Mouse (Mus musculus) midbrain, embryonic 14.5 days (tissue): ENCODE data around the gene Nfyb. TPM values are rescaled to one million over a fixed set of nuclear protein-coding genes. Genes with fewer than 3 reads are reported as not detected.

ENCODE experiments used
- ATAC-seq: fragments of 200-750 bp; cut with Nextera tagmentation; 2 replicates; pipeline ENCODE4 v1.8.0; 2017; ENCODE audit warnings: moderate number of reproducible peaks, moderate library complexity; ENCODE audit not compliant: low FRiP score, low TSS enrichment
- DNase-seq: peaks from one replicate; pipeline ENCODE4 v3.0.0-alpha.2; 2015
- H3K27ac ChIP-seq: fragments of 300-500 bp; sonication (generic); replicated peaks from 2 replicates; pipeline ENCODE4 v1.5.1; 2014; ENCODE audit warnings: mild to moderate bottlenecking, low read depth, low read length, moderate library complexity
- H3K27me3 ChIP-seq: fragments of 300-500 bp; sonication (generic); 2 replicates; pipeline ENCODE4 v1.6.1; 2014; ENCODE audit warnings: low read length, control low read depth, mixed read lengths; ENCODE audit not compliant: control insufficient read depth, insufficient read depth
- H3K36me3 ChIP-seq: fragments of 300-500 bp; sonication (generic); 2 replicates; pipeline ENCODE4 v1.6.1; 2014; ENCODE audit warnings: low read length, control low read depth; ENCODE audit not compliant: control insufficient read depth, insufficient read depth
- H3K4me1 ChIP-seq: fragments of 300-500 bp; sonication (generic); 2 replicates; pipeline ENCODE4 v1.6.1; 2014; ENCODE audit warnings: mild to moderate bottlenecking, antibody characterized with exemption, low read length, control low read depth; ENCODE audit not compliant: control insufficient read depth, insufficient read depth
- H3K4me2 ChIP-seq: fragments of 300-500 bp; sonication (generic); 2 replicates; pipeline ENCODE4 v1.6.1; 2014; ENCODE audit warnings: mild to moderate bottlenecking, low read length, moderate library complexity
- H3K4me3 ChIP-seq: fragments of 300-500 bp; sonication (generic); replicated peaks from 2 replicates; pipeline ENCODE4 v1.5.1; 2014; ENCODE audit warnings: low read depth, low read length
- H3K9ac ChIP-seq: fragments of 300-500 bp; sonication (generic); replicated peaks from 2 replicates; pipeline ENCODE4 v1.6.1; 2014; ENCODE audit warnings: mild to moderate bottlenecking, low read length, moderate library complexity
- H3K9me3 ChIP-seq: fragments of 300-500 bp; sonication (generic); 2 replicates; pipeline ENCODE4 v1.6.1; 2016; ENCODE audit warnings: low read length, control low read depth, mixed read lengths; ENCODE audit not compliant: control insufficient read depth
- WGBS: fragments of 180-500 bp; shearing (Covaris S2); extraction: QIAGEN DNeasy Blood & Tissue Kit; methylation state at CpG from one replicate; pipeline ENCODE4 v1.1.7; 2014; 5-methylcytosine and 5-hydroxymethylcytosine counted together
- polyA plus RNA-seq: library from polyadenylated mRNA; unstranded; fragments of >200 nt; fragmentation: Nextera tagmentation; extraction: Ambion mirVana; gene quantifications from 2 replicates; pipeline ENCODE4 v1.2.1, GENCODE M21; 2014

The Nfyb gene
- polyA plus RNA-seq, 1 experiment from 2014 or later, result 55.9 TPM

GRCm38 (mm10) chr10:82746988-82747850 is 16.7 kb downstream of the Nfyb start:
- H3K27me3 ChIP-seq, result no peaks in the 10 kb centered on the region
- 92% methylated on average over 15 of the region's 15 CpGs for WGBS
- peaks cover 78% of the 10 kb centered on the region for H3K36me3 ChIP-seq
- H3K9ac ChIP-seq, result no peak overlapping the region
- H3K27ac ChIP-seq, result no peak overlapping the region
- DNase-seq (no peak), ATAC-seq (no peak)
- no peak overlapping the region for H3K4me2 ChIP-seq
- H3K9me3 ChIP-seq, result no peaks in the 10 kb centered on the region
- H3K4me3 ChIP-seq, result no peak overlapping the region
- no peaks in the 10 kb centered on the region for H3K4me1 ChIP-seq

- WGBS, result 88% methylated on average over 5 of the region's 5 CpGs
- Histone ChIP-seq H3K36me3 (peaks cover 60% of the 10 kb centered on the region), H3K4me3 (no peak overlapping the region), H3K9ac (no peak overlapping the region), H3K4me2 (no peak overlapping the region), H3K9me3 (no peaks in the 10 kb centered on the region), H3K27me3 (no peaks in the 10 kb centered on the region), H3K27ac (no peak overlapping the region), H3K4me1 (no peaks in the 10 kb centered on the region)
- ATAC-seq (no peak), DNase-seq (no peak)
Observed at GRCm38 (mm10) chr10:82745301-82745700, 18.6 kb downstream of the Nfyb start.

GRCm38 (mm10) chr10:82744296-82744695 is 19.6 kb downstream of the Nfyb start:
- ATAC-seq (no peak), DNase-seq (no peak)
- Histone ChIP-seq H3K9ac (no peak overlapping the region), H3K27me3 (no peaks in the 10 kb centered on the region), H3K27ac (no peak overlapping the region), H3K36me3 (peaks cover 61% of the 10 kb centered on the region), H3K4me3 (no peak overlapping the region), H3K9me3 (no peaks in the 10 kb centered on the region), H3K4me1 (no peaks in the 10 kb centered on the region), H3K4me2 (no peak overlapping the region)
- WGBS, result 94% methylated on average over 6 of the region's 6 CpGs

GRCm38 (mm10) chr10:82742578-82742977 is 21.4 kb downstream of the Nfyb start:
- H3K4me1 ChIP-seq, result no peaks in the 10 kb centered on the region
- no peak overlapping the region for H3K9ac ChIP-seq
- 69% methylated on average over 1 of the region's 1 CpGs for WGBS
- no peaks in the 10 kb centered on the region for H3K9me3 ChIP-seq
- no peaks in the 10 kb centered on the region for H3K27me3 ChIP-seq
- H3K27ac ChIP-seq, result no peak overlapping the region
- no peak overlapping the region for H3K4me3 ChIP-seq
- peaks cover 59% of the 10 kb centered on the region for H3K36me3 ChIP-seq
- DNase-seq (no peak), ATAC-seq (no peak)
- H3K4me2 ChIP-seq, result no peak overlapping the region

- Histone ChIP-seq H3K4me1 (no peaks in the 10 kb centered on the region), H3K27me3 (no peaks in the 10 kb centered on the region), H3K27ac (no peak overlapping the region), H3K9ac (no peak overlapping the region), H3K9me3 (no peaks in the 10 kb centered on the region), H3K4me3 (no peak overlapping the region), H3K4me2 (no peak overlapping the region), H3K36me3 (peaks cover 55% of the 10 kb centered on the region)
- ATAC-seq, result no peak
- DNase-seq, result no peak
- 93% methylated on average over 4 of the region's 4 CpGs for WGBS
Observed at GRCm38 (mm10) chr10:82741876-82742275, 22.1 kb downstream of the Nfyb start.

GRCm38 (mm10) chr10:82741354-82741753 is 22.6 kb downstream of the Nfyb start:
- Histone ChIP-seq H3K4me3 (no peak overlapping the region), H3K9ac (no peak overlapping the region), H3K4me2 (no peak overlapping the region), H3K4me1 (no peaks in the 10 kb centered on the region), H3K9me3 (no peaks in the 10 kb centered on the region), H3K27ac (no peak overlapping the region), H3K27me3 (no peaks in the 10 kb centered on the region), H3K36me3 (peaks cover 50% of the 10 kb centered on the region)
- no peak for DNase-seq
- 71% methylated on average over 8 of the region's 8 CpGs for WGBS
- no peak for ATAC-seq

- Histone ChIP-seq H3K9ac (peak overlapping the region; percentile 86), H3K4me2 (peak overlapping the region; percentile 83), H3K27ac (peak overlapping the region; percentile 87), H3K27me3 (no peaks in the 10 kb centered on the region), H3K4me1 (peaks cover 12% of the 10 kb centered on the region), H3K9me3 (no peaks in the 10 kb centered on the region), H3K4me3 (peak overlapping the region; percentile 89), H3K36me3 (peaks cover 14% of the 10 kb centered on the region)
- DNase-seq (peak; percentile 49), ATAC-seq (peak; percentile 86)
- under 1% methylated on average over 59 of the region's 59 CpGs for WGBS
Observed at GRCm38 (mm10) chr10:82699296-82699941, 64.5 kb downstream of the Nfyb start.

- Histone ChIP-seq H3K4me2 (peak overlapping the region; percentile 83), H3K4me1 (peaks cover 12% of the 10 kb centered on the region), H3K4me3 (peak overlapping the region; percentile 89), H3K27ac (peak overlapping the region; percentile 87), H3K36me3 (peaks cover 11% of the 10 kb centered on the region), H3K9ac (peak overlapping the region; percentile 86), H3K27me3 (no peaks in the 10 kb centered on the region), H3K9me3 (no peaks in the 10 kb centered on the region)
- peak; percentile 96 for DNase-seq
- peak; percentile 95 for ATAC-seq
- WGBS, result under 1% methylated on average over 42 of the region's 42 CpGs
Observed at GRCm38 (mm10) chr10:82698712-82699261, 65.2 kb downstream of the Nfyb start.
